Mouse (Mus musculus) olfactory bulb, adult 2 months (tissue): ENCODE results near the gene Rassf4.

Source experiments
- CTCF ChIP-seq: fragments of 200-500 bp; IDR thresholded peaks from 2 replicates; pipeline ENCODE4 v1.5.1; 2012; ENCODE audit warnings: low read depth, mild to moderate bottlenecking, low read length, moderate library complexity; ENCODE audit not compliant: insufficient read depth
- POLR2A ChIP-seq: fragments of 200-500 bp; IDR thresholded peaks from 2 replicates; pipeline ENCODE4 v1.6.1; 2012; ENCODE audit warnings: mild to moderate bottlenecking, low read depth, low read length, moderate library complexity; ENCODE audit not compliant: insufficient read depth

DNA sequence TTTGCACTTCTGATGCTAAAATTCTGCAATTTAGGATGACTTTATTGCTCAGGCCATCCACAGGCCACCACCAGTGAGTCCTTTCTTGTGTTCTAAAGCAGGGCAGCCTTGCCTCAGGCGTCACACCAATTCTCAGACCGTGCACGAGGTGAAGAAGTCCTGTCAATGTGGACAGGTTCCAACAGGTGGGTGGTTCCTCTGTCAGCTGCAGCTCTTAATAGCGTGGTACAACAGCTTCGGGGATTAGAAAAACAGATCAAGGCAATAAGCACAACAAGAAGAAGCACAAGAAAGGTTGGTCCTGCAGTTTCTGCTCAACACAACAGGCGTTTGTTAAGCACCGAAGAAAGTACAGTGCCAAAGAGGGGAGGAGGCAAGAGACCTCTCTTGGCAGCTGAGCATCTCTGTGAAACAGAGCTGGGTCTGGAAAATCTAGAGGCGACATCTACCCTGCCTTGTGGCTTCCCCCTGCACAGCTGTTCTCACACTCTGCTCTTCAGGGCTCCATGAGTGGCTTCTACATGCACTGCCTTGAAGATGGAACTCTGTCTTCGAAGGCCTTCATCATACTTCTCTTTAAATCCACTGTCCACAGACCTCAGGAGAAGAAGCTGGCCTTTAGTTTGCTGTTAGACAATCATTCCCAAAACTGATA is 37.0 kb downstream of the Rassf4 start:
- TF ChIP-seq CTCF = no peak
- TF ChIP-seq POLR2A = no peak
